ENCODE assay signal across 25 mouse cellular contexts in the genomic region with DNA sequence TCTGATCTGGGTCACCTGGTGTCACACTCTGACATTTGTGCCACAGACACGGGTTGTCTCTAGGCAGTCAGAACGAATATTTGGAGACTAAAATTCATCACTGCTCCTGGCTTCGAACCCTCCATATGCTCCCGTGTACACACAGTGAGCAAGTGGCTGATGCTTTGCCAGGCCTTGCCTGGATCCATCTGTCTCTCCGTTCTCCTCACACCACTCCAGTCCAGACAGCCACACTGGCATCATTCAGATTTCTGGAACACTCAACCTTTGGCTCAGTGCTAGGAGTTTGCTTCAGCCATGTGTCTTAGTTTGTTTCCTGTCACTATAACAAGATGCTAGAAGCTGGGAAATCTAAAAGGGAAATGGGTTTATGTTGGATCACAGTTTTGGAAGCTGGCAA.
DNase-seq lines count a peak whose midpoint lies in the region; ATAC-seq lines count a peak whose summit lies in the region.
"Had no signal": no experiment of that assay in that cellular context is flagged by ENCODE, and none has a peak within 500 bp of the region (broad histone marks: within the 10 kb centered on the region; RNA-seq: fewer than 3 reads in every experiment).

No protein-coding gene starts in this region.

- H3K9me3 ChIP-seq in forebrain, embryonic 13.5 days (replicated peaks): no peaks in the 10 kb centered on the region
- no peaks in the 10 kb centered on the region for H3K9me3 ChIP-seq in forebrain, embryonic 10.5 days
- H3K9me3 ChIP-seq: embryonic facial prominence, embryonic 10.5 days; embryonic facial prominence, embryonic 15.5 days; heart, embryonic 12.5 days; liver, embryonic 12.5 days; midbrain, embryonic 12.5 days; neural tube, embryonic 13.5 days had no signal

- H3K4me3 ChIP-seq in forebrain, embryonic 13.5 days: no peak overlapping the region
- H3K4me3 ChIP-seq in forebrain, embryonic 10.5 days: no peak overlapping the region
- H3K4me3 ChIP-seq: embryonic facial prominence, embryonic 10.5 days; embryonic facial prominence, embryonic 15.5 days; heart, adult 2 months; heart, embryonic 12.5 days; liver, embryonic 12.5 days; midbrain, embryonic 12.5 days; neural tube, embryonic 13.5 days had no signal

- peak; percentile 80; the same call in 1 of the 2 replicates for ATAC-seq in forebrain, embryonic 13.5 days
- ATAC-seq: CD4-positive, CD25-positive, alpha-beta regulatory T cell, adult 4 months; liver, embryonic 12.5 days; liver, postnatal 0 days had no signal

- H3K36me3 ChIP-seq in forebrain, embryonic 13.5 days (ENCODE audit: poor library complexity, severe bottlenecking): no peaks in the 10 kb centered on the region
- H3K36me3 ChIP-seq in forebrain, embryonic 10.5 days (replicated peaks): no peaks in the 10 kb centered on the region
- H3K36me3 ChIP-seq: embryonic facial prominence, embryonic 10.5 days; embryonic facial prominence, embryonic 15.5 days; heart, embryonic 12.5 days; liver, embryonic 12.5 days; midbrain, embryonic 12.5 days; neural tube, embryonic 13.5 days had no signal

- H3K27me3 ChIP-seq in forebrain, embryonic 13.5 days: no peaks in the 10 kb centered on the region
- no peaks in the 10 kb centered on the region for H3K27me3 ChIP-seq in forebrain, embryonic 10.5 days (ENCODE audit: poor library complexity, severe bottlenecking)
- H3K27me3 ChIP-seq: embryonic facial prominence, embryonic 15.5 days; heart, embryonic 12.5 days; liver, embryonic 12.5 days; midbrain, embryonic 12.5 days; neural tube, embryonic 13.5 days had no signal

- H3K27ac ChIP-seq in forebrain, embryonic 13.5 days: no peak overlapping the region
- H3K27ac ChIP-seq in forebrain, embryonic 10.5 days: no peak overlapping the region
- H3K27ac ChIP-seq: embryonic facial prominence, embryonic 10.5 days; embryonic facial prominence, embryonic 15.5 days; heart, adult 2 months; hindbrain, embryonic 14.5 days; liver, embryonic 12.5 days; midbrain, embryonic 12.5 days; neural tube, embryonic 13.5 days had no signal

- no peak for DNase-seq in forebrain, embryonic 10.5 days (ENCODE audit: extremely low spot score, low spot score)
- DNase-seq in layer of hippocampus, adult 9-11 months: peak; percentile 30
- no peak for DNase-seq in layer of hippocampus, adult 9-10 months (ENCODE audit: low spot score)
- peak; percentile 66 for DNase-seq in brain, adult 2 months (ENCODE audit: low read depth, low spot score)
- DNase-seq in brain, embryonic 18.5 days (ENCODE audit: low read depth, low spot score): peak; percentile 79
- no peak for DNase-seq in thymus, postnatal 36 days
- DNase-seq: adrenal gland, postnatal 14 days; cerebellum, adult 8-10 months; heart, adult 2 months; kidney, adult 11 months; kidney, postnatal 25 days; left cerebral cortex, postnatal 4 days; liver, postnatal 0 days; lung, postnatal 36 days; spleen, adult 18-20 months; thymus, postnatal 14 days had no signal

- no peak overlapping the region for H3K4me2 ChIP-seq in forebrain, embryonic 13.5 days
- H3K4me2 ChIP-seq: embryonic facial prominence, embryonic 15.5 days; heart, embryonic 12.5 days; hindbrain, embryonic 14.5 days; liver, embryonic 12.5 days; midbrain, embryonic 12.5 days; neural tube, embryonic 13.5 days had no signal

- H3K9ac ChIP-seq in forebrain, embryonic 13.5 days: no peak overlapping the region
- H3K9ac ChIP-seq: embryonic facial prominence, embryonic 15.5 days; heart, embryonic 12.5 days; hindbrain, embryonic 14.5 days; liver, embryonic 12.5 days; liver, postnatal 0 days; midbrain, embryonic 12.5 days; neural tube, embryonic 13.5 days had no signal

- no peaks in the 10 kb centered on the region for H3K4me1 ChIP-seq in forebrain, embryonic 13.5 days
- no peaks in the 10 kb centered on the region for H3K4me1 ChIP-seq in forebrain, embryonic 10.5 days
- H3K4me1 ChIP-seq: embryonic facial prominence, embryonic 15.5 days; liver, embryonic 12.5 days; midbrain, embryonic 12.5 days had no signal

- 88% methylated on average over 5 of the region's 5 CpGs for WGBS in forebrain, embryonic 13.5 days
- WGBS in forebrain, embryonic 10.5 days: 86% methylated on average over 5 of the region's 5 CpGs

Comparison
In these comparisons a context has a peak if more than half of its experiments do, and no peak if none do; other contexts are left out.
1. DNase-seq: peak in layer of hippocampus, adult 9-11 months (single experiment), brain, adult 2 months (single experiment) and brain, embryonic 18.5 days (single experiment); none in forebrain, embryonic 10.5 days (single experiment), layer of hippocampus, adult 9-10 months (single experiment) and thymus, postnatal 36 days (0 of 2).